Mouse (Mus musculus): ENCODE measurements around the gene Snd1.

DNA sequence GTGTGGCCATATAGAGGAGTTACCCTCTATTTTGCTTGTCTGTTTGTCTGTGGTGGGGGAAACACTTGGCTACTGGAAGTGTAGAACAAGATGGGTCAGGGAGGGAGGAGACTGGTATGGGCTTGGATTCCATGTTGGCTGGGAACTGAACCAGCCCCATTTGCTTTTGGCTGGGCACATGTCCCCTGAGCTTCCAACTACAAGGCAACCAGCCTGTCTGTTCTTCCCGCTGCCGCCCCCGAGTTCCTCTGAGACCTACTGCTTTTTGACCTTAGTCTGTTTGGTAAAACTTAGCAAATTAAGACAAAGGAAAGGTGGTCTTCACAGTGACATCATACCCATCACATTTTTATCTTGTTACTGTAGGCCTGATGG is 397.5 kb downstream of the Snd1 start:
- TF ChIP-seq MAFK (IDR thresholded peaks at IDR 0.05; ENCODE audit: insufficient read depth, low read depth, low read length) (no peak), ZNF384 (IDR thresholded peaks at IDR 0.05; ENCODE audit: low read depth, low read length) (no peak), HCFC1 (IDR thresholded peaks at IDR 0.05; ENCODE audit: borderline replicate concordance, insufficient read depth, low read length) (no peak), ZC3H11A (IDR thresholded peaks at IDR 0.05; ENCODE audit: borderline replicate concordance, low read depth, low read length) (no peak), CHD2 (IDR thresholded peaks at IDR 0.05; ENCODE audit: low read depth, low read length) (no peak)
